Mouse (Mus musculus) left cerebral cortex, postnatal 36 days (tissue): ENCODE measurements around the gene Pi4k2a. TPM values are rescaled to one million over a fixed set of nuclear protein-coding genes. Genes with fewer than 3 reads are reported as not detected.

Experiments used
- DNase-seq, 2 experiments: peaks; one replicate each; pipeline ENCODE4 v3.0.0; 2021 to 2022; ENCODE audit warnings: low spot score in 2 of 2, mixed read lengths in 1 of 2
- intact Hi-C: fragments of 180-260 bp; cut with DNase I; formaldehyde crosslinking; loops from one replicate; pipeline ENCODE4 v1.15.1; 2025
- total RNA-seq, 2 experiments: library from RNA; stranded (reverse); gene quantifications; 2 replicates each; pipeline ENCODE4 v1.2.3; 2021

Gene Pi4k2a
- total RNA-seq, 2 experiments from 2014 or later: 63.6 to 72.2 TPM

- intact Hi-C loops: loop anchor here (5.0 kb wide), 1 partner anchor 111 kb away; the partner anchor contains the start of gene Ankrd2
Measured at GRCm38 (mm10) chr19:42147769-42148568, 57.7 kb downstream of the Pi4k2a start.

GRCm38 (mm10) chr19:42148569-42148860, 58.2 kb downstream of the Pi4k2a start:
- no peak for DNase-seq
- intact Hi-C loops: loop anchor here (5.0 kb wide), 1 partner anchor 111 kb away; the partner anchor contains the start of gene Ankrd2

More at GRCm38 (mm10) chr19:42147769-42148568, 57.7 kb downstream of the Pi4k2a start:
- peak; percentile 73 to 80 for DNase-seq

GRCm38 (mm10) chr19:42151990-42152389, 61.7 kb downstream of the Pi4k2a start:
- intact Hi-C loops: no loop called here
- DNase-seq: peak; percentile 76 to 85

- DNase-seq: no peak
- intact Hi-C loops: no loop called here
Measured at GRCm38 (mm10) chr19:42157493-42158237, 67.4 kb downstream of the Pi4k2a start.

GRCm38 (mm10) chr19:42158246-42159017, 68.2 kb downstream of the Pi4k2a start:
- intact Hi-C loops: no loop called here
- DNase-seq: no peak

GRCm38 (mm10) chr19:42163764-42164163, 73.5 kb downstream of the Pi4k2a start, which contains the start of gene Zfyve27:
Zfyve27 (plus strand) TSS chr19:42163951.
- intact Hi-C loops: no loop called here
- DNase-seq: no peak

GRCm38 (mm10) chr19:42164188-42164587, 73.9 kb downstream of the Pi4k2a start:
- no peak for DNase-seq
- intact Hi-C loops: no loop called here

GRCm38 (mm10) chr19:42166130-42166529, 75.9 kb downstream of the Pi4k2a start:
- DNase-seq: peak; percentile 75 to 87
- intact Hi-C loops: loop anchor here (2.0 to 5.0 kb wide), 3 partner anchors 21 to 129 kb away; partner anchors contain the start of genes Ankrd2 and Morn4

- DNase-seq: no peak
- intact Hi-C loops: loop anchor here (2.0 to 5.0 kb wide), 3 partner anchors 22 to 129 kb away; partner anchors contain the start of genes Ankrd2 and Morn4
Measured at GRCm38 (mm10) chr19:42166766-42167165, 76.5 kb downstream of the Pi4k2a start.

- no peak for DNase-seq
- intact Hi-C loops: loop anchor here (2.0 to 5.0 kb wide), 3 partner anchors 23 to 130 kb away; partner anchors contain the start of genes Ankrd2 and Morn4
Measured at GRCm38 (mm10) chr19:42167489-42167888, 77.2 kb downstream of the Pi4k2a start.

- no peak for DNase-seq
- intact Hi-C loops: loop anchor here (5.0 kb wide), 2 partner anchors 82 to 132 kb away; partner anchors contain the start of genes Ankrd2 and Morn4
Measured at GRCm38 (mm10) chr19:42169322-42169975, 79.2 kb downstream of the Pi4k2a start.

GRCm38 (mm10) chr19:42170025-42170969, 80.0 kb downstream of the Pi4k2a start:
- intact Hi-C loops: no loop called here
- peak; percentile 91 to 93 for DNase-seq

Other genes with a start within 250 kb of the Pi4k2a start
- gene Frat2, start 242.3 kb upstream of the Pi4k2a start, total RNA-seq: 10 to 100 TPM in 1 of 2 experiments, 1 to 10 TPM in 1; 7.6 to 10.2 TPM
- gene Rrp12, start 194.3 kb upstream of the Pi4k2a start, total RNA-seq: 10 to 100 TPM; 32.2 to 34.1 TPM
- gene Pgam1, start 178.5 kb upstream of the Pi4k2a start, total RNA-seq: 100 to 1,000 TPM; 530 to 626 TPM
- gene Exosc1, start 157.0 kb upstream of the Pi4k2a start, total RNA-seq: 10 to 100 TPM; 21.0 to 27.3 TPM
- 10 to 100 TPM; 45.4 to 48.5 TPM for gene Zdhhc16, start 157.0 kb upstream of the Pi4k2a start, total RNA-seq
- 10 to 100 TPM; 25.2 to 36.7 TPM for gene Mms19, start 109.3 kb upstream of the Pi4k2a start, total RNA-seq
- 10 to 100 TPM; 12.2 to 15.1 TPM for gene Ubtd1, start 108.7 kb upstream of the Pi4k2a start, total RNA-seq
- gene Ankrd2, start 54.5 kb upstream of the Pi4k2a start, total RNA-seq: not detected
- gene Hoga1, start 44.9 kb upstream of the Pi4k2a start, total RNA-seq: 1 to 10 TPM; 3.4 to 4.2 TPM
- gene 4933411K16Rik, start 38.2 kb upstream of the Pi4k2a start, total RNA-seq: under 1 TPM; 0.62 to 0.86 TPM
- gene Morn4, start 4.1 kb upstream of the Pi4k2a start, total RNA-seq: 10 to 100 TPM; 67.8 to 75.3 TPM
- gene Avpi1, start 38.6 kb downstream of the Pi4k2a start, total RNA-seq: 10 to 100 TPM; 29.3 to 40.2 TPM
- gene Marveld1, start 56.9 kb downstream of the Pi4k2a start, total RNA-seq: 1 to 10 TPM; 9.5 to 9.8 TPM
- 10 to 100 TPM; 78.8 to 94.5 TPM for gene Zfyve27, start 73.5 kb downstream of the Pi4k2a start, total RNA-seq
- gene Sfrp5, start 111.8 kb downstream of the Pi4k2a start, total RNA-seq: under 1 TPM; 0.27 to 0.76 TPM
- 100 to 1,000 TPM; 122 to 150 TPM for gene Golga7b, start 157.1 kb downstream of the Pi4k2a start, total RNA-seq